Mouse (Mus musculus) erythroblast, embryonic 14.5 days (primary cell): ENCODE results near the gene 1700001O22Rik. TPM values are rescaled to one million over a fixed set of nuclear protein-coding genes. Genes with fewer than 3 reads are reported as not detected.

Experiments used
- H3K27me3 ChIP-seq: 2 replicates; pipeline ENCODE4 v1.6.1; 2012; ENCODE audit warnings: inconsistent platforms; ENCODE audit not compliant: control insufficient read depth
- H3K36me3 ChIP-seq: 2 replicates; pipeline ENCODE4 v1.6.1; 2012; ENCODE audit warnings: mild to moderate bottlenecking, inconsistent platforms; ENCODE audit not compliant: control insufficient read depth
- H3K4me1 ChIP-seq: 2 replicates; pipeline ENCODE4 v1.6.1; 2012; ENCODE audit warnings: inconsistent platforms; ENCODE audit not compliant: control insufficient read depth
- H3K4me3 ChIP-seq: replicated peaks from 2 replicates; pipeline ENCODE3; 2012; ENCODE audit warnings: moderate library complexity, mild to moderate bottlenecking, inconsistent platforms
- H3K9me3 ChIP-seq: 2 replicates; pipeline ENCODE4 v1.6.1; 2012; ENCODE audit warnings: low read length, inconsistent platforms, mixed read lengths; ENCODE audit not compliant: control insufficient read depth
- GATA1 ChIP-seq: IDR thresholded peaks from 2 replicates; pipeline ENCODE4 v1.6.1; 2012; ENCODE audit warnings: low read length, inconsistent platforms, mixed read lengths
- TAL1 ChIP-seq: IDR thresholded peaks from 3 replicates; pipeline ENCODE4 v1.6.1; 2012; ENCODE audit warnings: low read length, inconsistent platforms, mixed read lengths
- polyA plus RNA-seq: library from polyadenylated mRNA; stranded (reverse); fragments of >175 nt; gene quantifications from 2 replicates; pipeline ENCODE4 v1.2.3, GENCODE M21; 2012

Gene 1700001O22Rik
- polyA plus RNA-seq, 1 experiment = not detected

DNA sequence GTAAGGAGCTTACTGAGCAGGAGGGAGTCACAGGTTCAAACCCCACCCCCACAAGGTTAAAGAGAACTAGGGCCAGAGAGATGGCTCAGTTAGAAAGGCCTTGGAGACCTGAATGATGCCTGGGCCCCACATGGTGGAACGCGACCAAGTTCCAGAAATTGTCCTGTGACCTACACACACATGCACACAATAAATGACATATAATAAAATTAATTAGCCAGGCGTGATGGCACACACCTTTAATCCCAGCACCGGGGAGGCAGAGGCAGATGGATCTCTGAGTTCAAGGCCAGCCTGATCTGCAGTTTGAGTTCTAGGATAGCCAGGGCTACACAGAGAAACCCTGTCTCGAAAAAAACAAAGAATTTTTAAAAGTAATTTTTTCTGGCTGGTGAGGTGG lies 51.0 kb downstream of the 1700001O22Rik start:
- no peak overlapping the region for H3K4me3 ChIP-seq
- H3K4me1 ChIP-seq = peaks cover 5% of the 10 kb centered on the region
- H3K9me3 ChIP-seq = no peaks in the 10 kb centered on the region; the same call in 1 of the 2 replicates
- peaks cover 3% of the 10 kb centered on the region for H3K27me3 ChIP-seq
- TF ChIP-seq TAL1 (no peak), GATA1 (no peak)
- H3K36me3 ChIP-seq = no peaks in the 10 kb centered on the region

DNA sequence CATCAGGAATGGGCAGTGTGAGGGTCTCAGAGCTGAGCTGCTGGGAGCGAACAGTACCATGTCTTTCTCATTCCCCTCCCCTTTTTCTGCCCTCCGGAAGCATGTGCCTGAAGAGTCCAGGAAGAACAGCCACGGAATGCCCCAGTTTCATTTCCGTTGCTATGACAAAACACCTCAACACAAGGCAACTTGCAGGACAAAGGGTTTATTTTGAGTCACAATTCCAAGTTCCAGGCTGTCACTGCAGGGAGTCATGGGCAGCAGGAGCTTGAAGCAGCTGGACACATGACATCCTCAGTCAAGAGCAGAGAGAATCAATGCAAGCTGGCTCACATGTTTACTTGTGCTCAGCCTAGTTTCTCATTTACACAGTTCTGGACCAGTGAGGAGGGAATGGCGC lies 53.4 kb downstream of the 1700001O22Rik start:
- H3K27me3 ChIP-seq = peaks cover 3% of the 10 kb centered on the region
- H3K9me3 ChIP-seq = no peaks in the 10 kb centered on the region
- no peak overlapping the region for H3K4me3 ChIP-seq
- H3K4me1 ChIP-seq = peaks cover 5% of the 10 kb centered on the region
- no peak for TF ChIP-seq TAL1
- TF ChIP-seq GATA1 = no peak
- H3K36me3 ChIP-seq = no peaks in the 10 kb centered on the region

DNA sequence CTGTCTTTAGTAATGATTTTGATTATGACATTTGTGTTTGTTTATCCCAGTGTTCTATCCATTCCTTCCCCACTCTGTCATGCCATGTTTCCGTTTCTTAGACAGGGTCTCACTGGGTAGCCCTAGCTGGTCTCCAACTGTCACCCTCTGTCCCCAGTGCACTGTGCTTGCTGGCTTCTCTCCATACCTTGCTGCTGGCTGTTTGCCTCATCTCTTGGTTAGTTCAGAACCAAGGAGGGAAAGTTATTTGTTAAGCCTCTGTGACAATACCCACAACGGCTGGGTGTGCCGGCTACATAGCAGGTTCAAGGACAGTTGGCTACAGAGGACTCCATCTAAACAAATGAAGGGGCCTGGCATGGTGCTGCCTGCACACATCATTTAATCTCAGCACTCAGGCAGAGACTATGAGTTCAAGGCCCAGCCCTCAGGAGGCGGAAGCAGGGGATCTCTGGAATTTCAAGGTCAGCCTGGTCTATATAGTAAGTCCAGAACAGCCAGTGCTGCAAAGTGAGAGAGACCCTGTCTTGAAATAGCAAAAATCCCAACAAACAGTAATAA lies 55.8 kb downstream of the 1700001O22Rik start:
- Histone ChIP-seq H3K4me3 (no peak overlapping the region), H3K9me3 (no peaks in the 10 kb centered on the region)
- no peak for TF ChIP-seq GATA1

More for the DNA sequence above, 55.8 kb downstream of the 1700001O22Rik start:
- Histone ChIP-seq H3K27me3 (peaks cover 4% of the 10 kb centered on the region), H3K36me3 (no peaks in the 10 kb centered on the region), H3K4me1 (no peaks in the 10 kb centered on the region)

Other genes starting within 250 kb of the 1700001O22Rik start
- not detected in 2 replicates for gene Cstad, start 208.6 kb downstream of the 1700001O22Rik start, polyA plus RNA-seq
- 1.8 TPM in 2 replicates for gene Ntmt1, start 4.2 kb upstream of the 1700001O22Rik start, polyA plus RNA-seq
- 16.3 and 18.5 TPM in 2 replicates for gene Asb6, start 26.7 kb upstream of the 1700001O22Rik start, polyA plus RNA-seq
- not detected in 2 replicates for gene Prrx2, start 31.3 kb upstream of the 1700001O22Rik start, polyA plus RNA-seq
- gene Ptges, start 126.2 kb upstream of the 1700001O22Rik start, polyA plus RNA-seq = not detected in 2 replicates
- gene Tor1b, start 149.3 kb upstream of the 1700001O22Rik start, polyA plus RNA-seq = 0.83 and 1.4 TPM in 2 replicates
- 4.8 and 6.5 TPM in 2 replicates for gene Tor1a, start 164.3 kb upstream of the 1700001O22Rik start, polyA plus RNA-seq
- 1.8 and 2.2 TPM in 2 replicates for gene BC005624, start 178.5 kb upstream of the 1700001O22Rik start, polyA plus RNA-seq
- 0.30 and 0.32 TPM in 2 replicates for gene Usp20, start 178.6 kb upstream of the 1700001O22Rik start, polyA plus RNA-seq